Mouse (Mus musculus) MEL (cell line): Measurements from ENCODE around the gene Rpap1.

Experiments used
- BHLHE40 ChIP-seq: IDR thresholded peaks from 2 replicates; pipeline ENCODE4 v1.6.1; 2012; ENCODE audit warnings: low read depth, mild to moderate bottlenecking, inconsistent platforms, low read length, improper control_type of control experiment, borderline replicate concordance
- CHD1 ChIP-seq: IDR thresholded peaks from 2 replicates; pipeline ENCODE4 v1.6.1; 2012; ENCODE audit warnings: low read depth, mild to moderate bottlenecking, inconsistent platforms, low read length, improper control_type of control experiment
- CTCF ChIP-seq, 3 experiments: IDR thresholded peaks in 2 of 3; conservative IDR thresholded peaks in 1 of 3; 2 replicates each; pipeline ENCODE4 v1.5.1; 2011 to 2012; ENCODE audit warnings: low read length in 3 of 3, low read depth in 2 of 3, mild to moderate bottlenecking in 2 of 3, improper control_type of control experiment in 1 of 3, inconsistent platforms in 1 of 3, mixed read lengths in 1 of 3, moderate library complexity in 1 of 3; ENCODE audit not compliant: control insufficient read depth in 1 of 3, insufficient read depth in 1 of 3, poor library complexity in 1 of 3, severe bottlenecking in 1 of 3
- ETS1 ChIP-seq: IDR thresholded peaks from 2 replicates; pipeline ENCODE4 v1.6.1; 2012; ENCODE audit warnings: low read depth, mild to moderate bottlenecking, inconsistent platforms, low read length, improper control_type of control experiment, moderate library complexity
- MAZ ChIP-seq: IDR thresholded peaks from 2 replicates; pipeline ENCODE4 v1.6.1; 2012; ENCODE audit warnings: low read depth, mild to moderate bottlenecking, inconsistent platforms, low read length, improper control_type of control experiment
- POLR2A ChIP-seq, 2 experiments: IDR thresholded peaks; 2 replicates each; pipeline ENCODE4 v1.6.1; 2011 to 2012; ENCODE audit warnings: low read length in 2 of 2, mild to moderate bottlenecking in 2 of 2, control low read depth in 1 of 2, improper control_type of control experiment in 1 of 2, low read depth in 1 of 2, moderate library complexity in 1 of 2; ENCODE audit not compliant: control insufficient read depth in 1 of 2, insufficient read depth in 1 of 2, poor library complexity in 1 of 2
- RAD21 ChIP-seq: IDR thresholded peaks from 2 replicates; pipeline ENCODE4 v1.6.1; 2011; ENCODE audit warnings: mild to moderate bottlenecking, low read depth, low read length, improper control_type of control experiment
- RCOR1 ChIP-seq: IDR thresholded peaks from 2 replicates; pipeline ENCODE4 v1.6.1; 2012; ENCODE audit warnings: low read depth, mild to moderate bottlenecking, inconsistent platforms, low read length, improper control_type of control experiment
- UBTF ChIP-seq: IDR thresholded peaks from 2 replicates; pipeline ENCODE4 v1.6.1; 2012; ENCODE audit warnings: low read depth, mild to moderate bottlenecking, inconsistent platforms, low read length, improper control_type of control experiment, moderate library complexity, borderline replicate concordance; ENCODE audit not compliant: insufficient read depth
- USF1 ChIP-seq: IDR thresholded peaks from 2 replicates; pipeline ENCODE4 v1.6.1; 2014; ENCODE audit warnings: low read depth, mild to moderate bottlenecking, inconsistent platforms, low read length, improper control_type of control experiment, moderate library complexity
- USF2 ChIP-seq, 2 experiments: IDR thresholded peaks; 2 replicates each; pipeline ENCODE4 v1.6.1; 2011 to 2012; ENCODE audit warnings: improper control_type of control experiment in 2 of 2, low read length in 2 of 2, borderline replicate concordance in 1 of 2, inconsistent platforms in 1 of 2, low read depth in 1 of 2, mild to moderate bottlenecking in 1 of 2; ENCODE audit not compliant: insufficient read depth in 1 of 2
- ZKSCAN1 ChIP-seq: IDR thresholded peaks from 2 replicates; pipeline ENCODE4 v1.6.1; 2012; ENCODE audit warnings: low read depth, mild to moderate bottlenecking, inconsistent platforms, low read length, improper control_type of control experiment, moderate library complexity

DNA sequence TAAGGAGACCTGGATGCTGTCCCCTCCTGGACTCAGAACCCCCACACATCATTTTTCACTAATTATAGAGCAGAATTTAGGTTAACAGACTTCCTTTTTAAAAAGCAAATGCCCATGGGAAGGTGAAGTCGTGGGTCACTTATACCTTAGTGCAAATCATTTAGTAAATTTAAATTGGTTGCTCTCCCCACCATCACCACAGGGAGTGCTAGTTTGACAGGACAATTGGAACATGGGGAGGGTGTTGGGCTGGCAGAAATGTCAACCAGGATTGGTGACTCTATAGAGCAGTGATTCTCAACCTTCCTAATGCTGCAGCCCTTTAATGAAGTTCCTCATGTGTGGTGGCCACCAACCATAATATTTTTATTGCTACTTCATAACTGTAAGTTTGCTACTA is 42.1 kb downstream of the Rpap1 start:
- TF ChIP-seq CTCF (IDR thresholded peaks at IDR 0.05 in 2 of 3, conservative IDR thresholded peaks at IDR 0.05 in 1 of 3; ENCODE audit: control insufficient read depth in 1 of 3, insufficient read depth in 1 of 3, low read depth in 2 of 3, low read length in 3 of 3, poor library complexity in 1 of 3, severe bottlenecking in 1 of 3) (peak in 2 of 3 experiments; percentile 31 to 55; a peak in 4 of 6 replicates), BHLHE40 (no peak), MAZ (no peak), RCOR1 (no peak), POLR2A (IDR thresholded peaks at IDR 0.05; ENCODE audit: control insufficient read depth in 1 of 2, insufficient read depth in 1 of 2, low read depth in 1 of 2, low read length in 2 of 2, poor library complexity in 1 of 2) (no peak), USF1 (no peak), ZKSCAN1 (no peak), ETS1 (no peak), UBTF (no peak), CHD1 (no peak), USF2 (IDR thresholded peaks at IDR 0.05; ENCODE audit: borderline replicate concordance in 1 of 2, insufficient read depth in 1 of 2, low read depth in 1 of 2, low read length in 2 of 2) (no peak), RAD21 (peak; percentile 22)
